Mouse (Mus musculus): ENCODE data around the gene Sarnp.

The Sarnp gene

DNA sequence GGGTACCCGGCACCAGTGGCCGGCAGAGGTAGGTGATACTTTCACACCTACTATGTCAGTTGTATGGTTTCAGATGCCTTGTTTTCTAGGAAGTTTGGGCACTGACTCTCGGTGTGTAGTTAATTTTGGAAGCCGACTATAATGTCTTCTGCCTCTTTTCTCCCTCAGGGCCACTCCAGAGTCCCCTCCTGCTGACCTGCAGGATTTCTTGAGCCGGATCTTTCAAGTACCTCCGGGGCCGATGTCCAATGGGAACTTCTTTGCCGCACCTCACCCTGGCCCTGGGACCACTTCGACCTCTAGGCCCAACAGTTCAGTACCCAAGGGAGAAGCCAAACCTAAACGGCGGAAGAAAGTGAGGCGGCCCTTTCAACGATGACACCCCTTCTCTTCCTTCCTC is at the start of gene Sarnp:
Sarnp (plus strand) TSS at position 301 of the 400 bp plus-strand sequence.
- DNase-seq (ENCODE audit: low read depth in 2 of 2, low spot score in 2 of 2), result no peak

DNA sequence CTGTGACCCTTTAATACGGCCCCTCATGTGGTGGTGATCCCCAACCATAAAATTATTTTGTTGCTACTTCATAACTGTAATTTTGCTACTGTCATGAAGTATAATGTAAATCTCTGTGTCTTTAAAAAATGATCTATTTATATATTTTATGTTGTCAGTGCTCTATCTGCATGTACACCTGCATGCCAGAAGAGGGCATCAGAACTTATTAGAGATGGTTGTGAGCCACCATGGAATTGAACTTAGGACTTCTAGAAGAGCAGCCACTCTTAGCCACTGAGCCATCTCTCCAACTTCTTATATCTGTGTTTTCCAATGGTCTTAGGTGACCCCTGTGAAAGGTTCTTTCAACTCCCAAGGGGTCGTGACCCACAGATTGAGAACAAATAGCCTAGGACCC is 44.2 kb upstream of the Sarnp start:
- DNase-seq (ENCODE audit: low read depth in 2 of 2, low spot score in 2 of 2), result peak in 1 of 2 experiments; percentile 15

DNA sequence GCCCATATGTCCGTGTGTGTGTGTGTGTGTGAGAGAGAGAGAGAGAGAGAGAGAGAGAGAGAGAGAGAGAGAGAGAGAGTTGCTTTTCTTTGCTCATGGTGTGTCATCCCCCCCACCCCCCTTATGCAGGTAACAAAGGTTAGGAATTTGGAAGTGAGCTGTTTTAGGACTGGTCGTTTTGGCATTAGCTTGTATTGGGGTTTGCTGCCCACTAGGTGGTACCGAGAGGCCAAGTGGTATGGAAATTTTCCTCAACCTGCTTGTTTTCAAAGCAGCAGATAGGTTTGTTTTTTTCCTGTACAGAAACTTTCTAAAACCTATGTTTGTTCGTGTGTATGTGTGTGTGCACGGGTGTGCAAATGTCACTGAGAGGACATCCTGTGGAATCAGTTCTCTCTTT is 43.4 kb upstream of the Sarnp start:
- no peak for DNase-seq (ENCODE audit: low read depth in 2 of 2, low spot score in 2 of 2)

DNA sequence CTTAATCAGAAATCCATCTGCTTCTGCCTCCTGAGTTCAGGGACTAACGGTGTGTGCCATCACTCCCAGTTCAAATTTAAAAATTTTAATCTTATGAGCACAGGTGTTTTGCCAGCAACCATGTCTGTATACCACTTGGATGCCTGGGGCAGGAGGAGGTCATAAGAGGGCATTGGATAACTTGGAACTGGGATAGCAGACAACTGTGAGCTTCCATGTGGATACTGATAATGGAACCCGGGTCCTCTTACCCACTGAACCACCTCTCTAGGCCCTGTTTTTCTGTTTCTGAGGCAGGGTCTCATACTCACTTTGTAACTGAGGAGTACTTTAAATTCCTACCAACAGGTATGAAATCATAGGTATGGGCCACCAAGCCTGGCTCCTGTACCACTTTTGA is 38.7 kb upstream of the Sarnp start:
- no peak for DNase-seq (ENCODE audit: low read depth in 2 of 2, low spot score in 2 of 2)

DNA sequence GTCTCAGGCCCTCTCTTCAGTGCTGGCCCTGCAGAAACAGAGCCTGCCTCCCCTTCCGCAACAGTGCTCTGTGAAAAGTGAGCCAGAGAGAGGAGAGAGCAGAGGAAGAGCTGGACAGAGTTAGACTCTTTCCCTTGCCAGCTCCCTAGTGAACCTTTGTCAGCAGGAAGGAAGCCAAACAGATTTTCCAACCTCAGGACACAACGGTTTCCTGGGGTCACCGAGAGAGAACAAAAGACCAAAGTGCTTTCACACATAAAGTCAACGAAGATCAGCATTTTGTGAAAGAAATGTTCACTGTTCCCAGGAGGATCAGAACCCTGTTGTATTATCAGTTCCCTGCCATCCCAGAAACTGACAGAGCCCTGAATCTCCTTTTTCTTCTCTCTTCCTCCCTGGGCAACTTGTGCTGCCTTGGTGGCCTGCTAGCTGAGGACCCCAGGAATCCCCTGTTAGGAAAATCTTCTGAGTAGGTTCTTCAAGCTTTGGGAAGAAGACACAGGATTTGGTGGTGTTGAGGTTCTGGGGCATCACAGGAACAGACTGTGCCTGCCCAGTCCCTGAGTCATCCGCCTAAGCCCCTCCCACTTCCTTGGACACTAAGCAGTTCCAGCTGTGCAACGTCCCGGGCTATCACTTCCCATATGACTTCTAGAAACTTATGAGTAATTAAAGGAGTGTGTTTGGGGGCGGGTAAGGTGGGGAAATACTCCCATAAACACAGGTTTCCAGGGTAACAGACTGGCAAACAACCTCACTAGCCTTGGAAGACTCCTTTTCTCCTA is 37.9 kb upstream of the Sarnp start:
- DNase-seq (ENCODE audit: low read depth in 2 of 2, low spot score in 2 of 2), result no peak

DNA sequence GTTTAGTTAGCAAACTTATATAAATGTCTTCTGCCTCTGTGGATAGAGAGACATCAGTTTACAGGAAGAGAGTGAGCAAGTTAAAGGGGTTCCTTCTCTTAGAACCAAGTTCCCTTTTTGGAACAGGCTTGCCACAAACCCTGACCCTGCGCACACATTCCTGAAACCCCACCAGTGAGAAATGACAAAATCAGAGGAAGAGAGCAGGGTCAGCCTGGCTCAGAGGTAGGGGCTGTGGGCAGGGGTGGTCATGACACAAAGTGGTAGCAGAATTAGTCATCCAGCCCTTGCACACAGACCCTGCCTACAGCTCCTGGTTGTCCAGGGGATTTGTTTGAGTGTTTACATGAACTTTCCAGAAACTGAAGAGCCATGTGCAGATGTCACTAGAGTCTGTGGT is 36.9 kb upstream of the Sarnp start:
- DNase-seq (ENCODE audit: low read depth in 2 of 2, low spot score in 2 of 2), result no peak

DNA sequence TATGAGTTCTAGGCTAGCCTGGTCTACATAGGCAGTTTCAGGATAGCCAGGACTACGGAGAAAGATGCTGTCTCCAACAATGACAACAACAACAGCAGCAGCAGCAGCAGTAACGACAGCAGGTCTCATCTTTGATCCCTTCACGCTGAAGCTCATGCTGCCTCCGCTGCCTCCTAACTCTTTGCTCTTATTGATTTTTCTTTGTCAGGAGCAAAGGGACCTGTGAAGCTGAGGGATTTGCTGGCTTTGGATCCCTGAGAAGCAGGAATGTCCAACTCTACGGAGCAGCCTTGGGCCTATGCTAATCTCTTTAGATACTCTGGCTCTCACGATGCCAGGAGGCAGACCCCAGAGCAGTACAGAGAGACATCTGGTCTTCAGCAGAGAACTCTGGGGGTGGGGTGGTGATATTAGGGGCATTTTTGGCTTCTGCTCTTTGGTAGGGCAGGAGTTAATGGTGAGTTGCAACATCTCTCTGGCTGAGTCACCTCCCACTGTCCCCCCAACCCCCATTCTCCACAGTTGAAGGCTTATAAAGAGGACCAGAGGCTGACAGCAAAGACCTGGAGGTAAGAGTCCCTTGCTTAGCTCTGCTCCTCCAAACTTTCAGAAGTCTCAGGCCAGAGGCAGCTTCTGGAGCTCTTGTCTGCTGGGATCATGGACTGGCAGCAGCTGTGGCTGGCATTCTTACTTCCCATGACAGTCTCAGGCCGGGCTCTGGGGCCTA is 26.6 kb upstream of the Sarnp start, which contains the start of gene Mmp19:
Mmp19 (plus strand) TSS at position 513 of the 727 bp plus-strand sequence.
- no peak for DNase-seq (ENCODE audit: low read depth in 2 of 2, low spot score in 2 of 2)

DNA sequence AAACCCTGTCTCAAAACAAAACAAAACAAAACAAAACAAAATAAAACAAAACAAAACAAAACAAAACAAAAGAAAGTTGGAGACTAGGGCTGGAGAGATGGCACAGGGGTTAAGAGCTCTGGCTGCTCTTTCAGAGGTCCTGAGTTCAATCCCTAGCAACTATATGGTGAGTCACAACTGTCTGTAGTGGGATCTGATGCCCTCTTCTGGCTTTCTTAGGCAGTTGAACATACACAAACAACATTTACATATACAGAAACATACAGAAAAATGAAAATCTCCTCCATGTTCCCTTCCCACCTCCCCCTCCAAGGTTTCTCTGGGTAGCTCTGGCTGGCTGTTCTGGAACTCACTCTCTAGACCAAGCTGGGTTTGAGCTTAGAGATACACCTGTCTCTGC is 25.1 kb upstream of the Sarnp start:
- no peak for DNase-seq (ENCODE audit: low read depth in 2 of 2, low spot score in 2 of 2)

DNA sequence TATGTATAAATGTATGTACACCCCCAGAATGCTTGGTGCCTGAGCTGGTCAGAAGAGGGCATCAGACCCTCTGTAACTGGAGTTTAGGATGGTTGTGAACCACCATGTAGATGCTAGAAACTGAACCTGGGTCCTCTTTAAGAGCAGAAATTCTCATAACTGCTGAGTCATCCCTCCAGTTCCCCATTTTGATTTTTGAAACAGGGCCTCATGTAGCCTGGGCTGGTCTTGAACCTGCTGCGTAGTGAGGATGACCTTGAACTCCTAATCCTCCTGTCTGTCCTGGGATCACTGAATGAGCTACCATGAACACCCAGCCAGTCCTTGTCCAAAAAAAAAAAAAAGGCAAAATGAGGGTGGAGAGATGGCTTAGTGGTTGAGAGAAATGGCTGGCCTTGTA is 23.9 kb upstream of the Sarnp start:
- DNase-seq (ENCODE audit: low read depth in 2 of 2, low spot score in 2 of 2), result no peak

DNA sequence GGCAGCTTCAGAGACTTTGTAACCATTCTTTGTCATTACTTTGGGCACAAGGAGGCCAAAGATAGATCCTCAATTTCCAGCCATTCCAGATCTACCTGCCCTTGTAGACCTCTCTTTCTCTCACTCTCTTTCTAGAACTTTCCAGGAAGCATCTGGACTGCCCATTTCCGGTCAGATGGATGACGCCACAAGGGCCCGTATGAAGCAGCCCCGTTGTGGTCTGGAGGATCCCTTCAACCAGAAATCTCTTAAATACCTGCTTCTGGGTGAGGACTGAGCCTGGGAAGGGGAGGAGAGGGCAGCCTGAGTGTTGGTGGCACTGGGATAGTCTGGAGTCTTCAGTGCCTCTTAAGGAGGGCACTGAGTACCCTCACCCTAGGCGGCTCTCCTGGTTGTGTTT is 22.7 kb upstream of the Sarnp start:
- DNase-seq (ENCODE audit: low read depth in 2 of 2, low spot score in 2 of 2), result no peak

DNA sequence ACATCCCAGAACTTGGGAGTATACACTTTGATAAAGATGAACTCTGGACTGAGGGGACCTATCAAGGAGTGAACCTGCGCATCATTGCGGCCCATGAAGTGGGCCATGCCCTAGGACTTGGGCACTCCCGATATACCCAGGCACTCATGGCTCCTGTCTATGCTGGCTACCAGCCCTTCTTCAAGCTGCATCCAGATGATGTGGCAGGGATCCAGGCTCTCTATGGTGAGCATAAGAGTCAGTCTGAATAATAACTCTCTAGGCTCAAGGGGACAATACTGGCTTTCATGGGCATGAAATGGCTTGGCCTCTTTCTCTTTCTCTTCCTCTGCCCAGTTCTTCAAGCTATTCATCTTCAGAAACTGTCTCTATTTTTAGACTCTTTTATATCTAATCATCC is 21.6 kb upstream of the Sarnp start:
- no peak for DNase-seq (ENCODE audit: low read depth in 2 of 2, low spot score in 2 of 2)

DNA sequence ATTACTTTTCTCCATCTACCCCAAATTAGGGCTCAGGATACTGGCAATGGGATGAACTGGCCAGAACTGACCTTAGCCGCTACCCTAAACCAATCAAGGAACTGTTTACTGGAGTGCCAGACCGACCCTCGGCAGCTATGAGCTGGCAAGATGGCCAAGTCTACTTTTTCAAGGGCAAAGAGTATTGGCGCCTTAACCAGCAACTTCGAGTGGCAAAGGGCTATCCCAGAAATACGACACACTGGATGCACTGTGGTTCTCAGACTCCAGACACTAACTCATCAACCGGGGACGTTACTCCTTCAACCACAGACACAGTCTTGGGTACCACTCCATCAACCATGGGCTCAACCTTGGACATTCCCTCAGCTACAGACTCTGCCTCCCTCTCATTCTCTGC is 18.5 kb upstream of the Sarnp start:
- DNase-seq (ENCODE audit: low read depth in 2 of 2, low spot score in 2 of 2), result no peak

DNA sequence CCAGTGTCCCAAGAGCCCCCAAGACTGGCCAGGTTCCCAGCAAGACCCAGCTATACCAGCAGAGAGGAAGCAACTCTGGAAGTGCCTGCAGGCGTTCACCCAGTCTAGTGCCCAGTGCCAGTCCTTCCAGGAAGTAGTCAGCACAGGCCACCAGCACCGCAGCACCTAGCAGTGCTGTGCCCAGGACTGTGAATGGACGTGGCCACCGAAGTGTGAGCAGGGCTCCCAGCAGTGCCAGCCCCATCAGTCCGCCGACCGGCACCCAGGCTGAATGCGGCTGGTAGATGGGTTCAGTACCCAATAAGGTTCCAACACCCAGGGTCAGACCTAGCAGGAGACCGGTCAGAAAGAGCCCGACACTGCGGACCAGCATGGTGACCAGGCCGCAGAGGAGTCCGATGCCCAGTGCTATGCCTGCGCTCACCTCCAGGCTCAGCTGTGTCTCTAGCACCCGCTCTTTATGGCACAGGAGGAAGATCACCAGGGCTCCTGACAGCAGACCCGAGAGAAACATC is 15.1 kb upstream of the Sarnp start:
- DNase-seq (ENCODE audit: low read depth in 2 of 2, low spot score in 2 of 2), result no peak

DNA sequence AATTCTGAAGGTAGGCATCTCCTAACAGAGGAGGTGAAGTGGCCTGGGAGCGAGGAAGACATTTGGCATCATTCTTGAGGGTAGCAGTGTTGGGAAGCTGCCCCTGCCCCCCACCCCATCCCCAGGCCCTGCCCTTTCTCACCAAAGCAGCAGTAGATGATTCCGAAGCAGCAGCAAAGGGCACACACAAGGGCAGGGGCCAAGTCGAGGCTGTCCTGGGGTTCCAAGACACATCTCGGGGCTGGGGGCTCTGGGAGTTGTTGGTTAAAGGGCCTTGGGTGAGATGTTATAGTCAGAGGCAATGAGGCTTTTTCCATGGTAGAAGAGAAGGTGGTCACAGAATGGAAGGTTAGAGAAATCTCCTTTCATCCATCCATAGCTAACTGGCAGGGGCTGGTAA is 14.2 kb upstream of the Sarnp start:
- no peak for DNase-seq (ENCODE audit: low read depth in 2 of 2, low spot score in 2 of 2)

DNA sequence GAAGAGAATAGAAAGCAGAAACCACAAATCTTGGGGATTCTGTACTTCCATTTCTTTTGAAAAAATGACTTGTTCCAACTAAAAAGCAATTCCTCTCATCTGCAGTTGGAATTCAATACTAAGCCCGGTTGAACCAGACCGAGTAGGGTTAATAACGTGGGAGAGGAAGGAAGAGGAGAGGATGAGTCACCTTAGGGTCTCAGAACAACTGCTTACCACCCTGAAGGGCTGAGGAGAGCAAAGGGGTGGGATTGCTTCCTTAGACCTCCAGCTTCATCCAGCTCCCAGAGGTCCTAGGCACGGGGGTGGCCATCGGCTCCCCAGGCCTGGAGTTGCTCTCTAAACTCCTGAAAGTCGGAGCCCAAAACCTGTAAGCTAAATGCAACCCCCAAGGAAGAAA is 13.8 kb upstream of the Sarnp start:
- no peak for DNase-seq (ENCODE audit: low read depth in 2 of 2, low spot score in 2 of 2)

DNA sequence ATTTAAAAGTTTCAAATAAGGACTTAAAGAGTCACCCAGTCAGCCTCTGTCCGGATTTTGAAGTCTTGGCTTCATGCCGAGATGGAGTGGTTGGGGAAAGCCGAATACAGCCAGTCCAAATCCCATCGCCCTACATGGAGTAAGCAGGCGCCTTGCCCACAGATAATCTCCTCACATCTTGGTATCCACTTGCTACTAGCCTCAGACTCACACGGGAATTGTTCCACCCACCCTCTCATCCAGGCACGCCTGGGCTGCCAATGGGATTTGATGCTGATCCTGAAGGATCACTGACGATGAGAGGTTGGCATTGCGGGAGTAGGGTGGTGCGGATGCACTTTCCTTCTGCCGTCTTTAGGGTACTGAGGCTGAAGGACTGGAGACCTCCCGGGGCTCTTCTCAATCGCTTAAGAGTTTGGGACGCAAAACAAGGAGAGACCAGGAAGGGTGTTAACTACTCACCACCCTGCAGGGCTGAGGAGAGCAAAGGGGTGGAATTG is 13.3 kb upstream of the Sarnp start, which contains the start of gene Dnajc14:
Dnajc14 (plus strand) TSS at position 292 of the 500 bp plus-strand sequence.
- no peak for DNase-seq (ENCODE audit: low read depth in 2 of 2, low spot score in 2 of 2)

DNA sequence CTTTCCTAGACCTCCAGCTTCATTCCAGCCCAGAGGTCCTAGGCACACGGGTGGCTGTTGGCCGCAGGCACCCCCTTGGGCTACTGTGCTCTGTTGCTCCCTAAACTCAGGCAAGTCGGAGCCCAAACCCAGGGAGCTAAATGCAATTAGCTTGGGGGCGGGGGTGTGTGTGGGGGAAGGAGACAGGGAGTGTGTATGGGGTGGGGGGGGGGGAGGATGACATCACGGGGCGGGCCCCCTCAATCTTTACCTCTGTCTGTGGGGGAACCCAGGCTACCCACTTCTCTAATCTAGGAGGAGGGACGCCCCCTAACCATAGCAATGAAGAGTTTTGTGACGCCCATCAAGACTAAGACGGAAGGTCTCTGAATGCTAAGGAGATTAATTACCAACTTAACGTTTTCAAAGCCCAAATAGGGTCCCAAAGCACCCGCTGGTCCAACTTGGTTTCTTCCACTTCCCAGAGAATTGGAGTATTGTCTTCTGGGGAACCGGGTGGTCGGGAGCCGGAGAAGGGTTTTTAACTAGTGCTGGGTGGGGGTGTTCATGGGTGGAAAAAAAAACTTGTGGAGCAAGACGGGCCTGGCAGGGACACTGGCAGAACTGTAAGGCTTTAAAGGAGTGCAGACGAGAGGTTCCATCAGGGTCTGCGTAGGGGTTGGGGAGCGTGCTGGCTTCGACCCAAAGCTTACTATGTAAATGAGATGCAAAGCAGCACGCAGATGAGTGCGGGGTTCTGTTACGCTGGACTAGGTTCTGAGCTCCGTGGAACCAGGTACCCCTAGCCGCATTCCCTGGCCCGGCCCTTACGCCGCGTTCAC is 12.7 kb upstream of the Sarnp start, which contains the start of gene Tmem198b:
Tmem198b (minus strand) TSS at position 100 of the 821 bp plus-strand sequence.
- DNase-seq (ENCODE audit: low read depth in 2 of 2, low spot score in 2 of 2), result peak; percentile 17 to 24

DNA sequence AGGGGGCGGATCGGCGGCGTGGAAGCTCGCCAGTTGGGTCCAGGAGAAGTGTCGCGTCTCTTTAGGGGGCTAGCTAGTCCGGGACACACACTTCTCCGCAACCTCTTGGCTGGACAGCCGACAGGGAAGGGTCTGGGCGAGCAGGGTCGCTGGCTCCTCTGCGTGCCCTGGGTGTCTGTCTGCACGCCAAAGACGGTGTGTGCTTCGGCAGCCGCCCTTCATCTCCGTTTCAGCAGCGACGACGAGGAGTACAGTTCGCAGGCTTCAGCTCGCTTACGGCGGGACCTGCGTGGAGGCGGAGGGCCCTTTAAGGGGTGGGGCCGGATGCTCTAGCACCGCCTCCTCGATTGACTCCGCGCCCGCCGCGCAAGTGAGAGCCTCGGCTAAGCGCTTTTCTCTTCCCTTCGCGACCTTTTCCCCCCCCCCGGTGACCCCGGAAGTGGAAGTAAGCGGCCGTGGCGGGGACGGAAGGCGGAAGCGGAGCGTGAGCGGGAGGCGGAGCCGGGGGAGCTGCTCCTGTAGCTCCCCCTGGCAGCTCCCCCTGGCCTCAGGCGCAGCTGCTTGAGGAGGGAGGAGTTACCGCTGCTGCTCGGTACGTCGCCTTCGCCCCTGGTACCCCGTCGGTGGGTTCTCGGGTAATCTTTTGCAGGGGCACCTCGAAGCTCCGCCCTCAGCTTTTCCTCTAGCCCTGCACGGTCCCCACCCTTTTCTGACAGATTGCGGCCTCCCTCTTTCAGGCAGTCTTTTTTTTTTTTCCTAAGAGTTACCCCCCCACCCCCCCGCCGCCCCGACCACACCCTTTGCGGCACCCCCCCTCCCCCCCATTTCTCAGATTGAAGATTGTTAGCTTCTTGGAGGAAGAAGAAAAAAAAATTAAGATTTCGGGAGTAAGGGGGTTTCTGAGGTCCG is 11.8 kb upstream of the Sarnp start:
- peak; percentile 92 to 93 for DNase-seq (ENCODE audit: low read depth in 2 of 2, low spot score in 2 of 2)

DNA sequence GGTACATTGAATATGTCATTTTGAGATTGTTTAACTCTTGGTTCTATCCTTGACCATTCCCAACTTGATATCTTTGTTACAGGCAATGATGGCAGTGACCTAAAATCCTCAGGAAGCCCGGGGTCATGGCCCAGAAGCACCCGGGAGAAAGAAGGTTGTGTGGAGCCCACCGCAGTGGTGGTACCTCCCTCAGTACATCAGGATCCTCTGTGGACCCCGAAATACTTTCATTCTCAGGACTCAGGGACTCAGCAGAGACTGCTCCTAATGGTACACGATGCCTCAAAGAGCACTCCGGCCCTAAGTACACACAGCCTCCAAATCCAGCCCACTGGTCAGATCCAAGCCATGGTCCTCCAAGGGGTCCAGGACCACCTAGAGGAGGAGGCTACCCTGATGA is 11.0 kb upstream of the Sarnp start:
- DNase-seq (ENCODE audit: low read depth in 2 of 2, low spot score in 2 of 2), result no peak

DNA sequence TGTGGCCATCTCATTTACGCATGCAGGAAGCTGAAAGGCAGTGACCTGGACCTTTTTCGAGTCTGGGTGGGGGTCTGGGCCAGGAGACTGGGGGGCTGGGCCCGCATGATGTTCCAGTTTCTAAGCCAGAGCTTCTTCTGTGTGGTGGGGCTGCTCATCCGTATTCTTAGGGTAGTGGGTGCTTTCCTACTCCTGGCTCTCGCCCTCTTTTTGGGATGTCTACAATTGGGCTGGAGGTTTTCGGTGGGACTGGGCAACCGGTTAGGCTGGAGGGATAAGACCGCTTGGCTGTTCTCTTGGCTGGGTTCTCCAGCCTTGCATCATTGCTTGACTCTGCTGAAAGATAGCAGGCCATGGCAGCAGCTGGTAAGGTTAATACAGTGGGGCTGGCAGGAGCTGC is 10.1 kb upstream of the Sarnp start:
- DNase-seq (ENCODE audit: low read depth in 2 of 2, low spot score in 2 of 2), result no peak

All from CD8-positive naive resting alpha-beta T cell, adult 2 months (primary cell).